Mouse (Mus musculus) CH12.LX (cell line): ENCODE results near the gene D630036H23Rik. TPM values are rescaled to one million over a fixed set of nuclear protein-coding genes. Genes with fewer than 3 reads are reported as not detected.

Experiments
- DNase-seq: peaks from one replicate; pipeline ENCODE4 v3.0.0-alpha.2; 2013; ENCODE audit errors: extremely low read depth
- H3K27ac ChIP-seq: 2 replicates; pipeline ENCODE4 v1.5.1; 2012; ENCODE audit warnings: low read depth, mild to moderate bottlenecking, control low read depth, moderate library complexity; ENCODE audit not compliant: insufficient read depth
- H3K27me3 ChIP-seq: replicated peaks from 2 replicates; pipeline ENCODE3; 2012; ENCODE audit warnings: inconsistent platforms
- H3K36me3 ChIP-seq, 2 experiments: replicated peaks in 1 of 2; 2 replicates each; pipeline versions ENCODE3 to v1.6.1; 2012; ENCODE audit warnings: inconsistent platforms in 1 of 2, low read length in 1 of 2, mild to moderate bottlenecking in 1 of 2, mixed read lengths in 1 of 2, moderate library complexity in 1 of 2; ENCODE audit not compliant: control insufficient read depth in 1 of 2, insufficient read depth in 1 of 2
- H3K4me1 ChIP-seq, 2 experiments: 2 replicates each; pipeline ENCODE4 v1.6.1; 2012; ENCODE audit warnings: inconsistent platforms in 1 of 2, moderate library complexity in 1 of 2; ENCODE audit not compliant: insufficient read depth in 2 of 2, control insufficient read depth in 1 of 2
- H3K4me2 ChIP-seq: 2 replicates; pipeline ENCODE4 v1.6.1; 2012; ENCODE audit warnings: low read depth, mild to moderate bottlenecking, control low read depth; ENCODE audit not compliant: poor library complexity, insufficient read depth, severe bottlenecking
- H3K4me3 ChIP-seq, 3 experiments: fragments of 150-350 bp in 1 of 3; sonication (generic) in 1 of 3; replicated peaks in 1 of 3; 2 replicates each; pipeline versions ENCODE3 to v1.5.1; 2011 to 2012; ENCODE audit warnings: low read depth in 2 of 3, low read length in 2 of 3, mild to moderate bottlenecking in 2 of 3, moderate library complexity in 2 of 3, control low read depth in 1 of 3, improper control_type of control experiment in 1 of 3, inconsistent platforms in 1 of 3, mixed read lengths in 1 of 3; ENCODE audit not compliant: poor library complexity in 1 of 3
- H3K79me2 ChIP-seq: replicated peaks from 2 replicates; pipeline ENCODE4 v1.6.1; 2012; ENCODE audit warnings: mild to moderate bottlenecking, moderate library complexity; ENCODE audit not compliant: control insufficient read depth, poor library complexity, insufficient read depth, severe bottlenecking; ENCODE audit errors: extremely low read depth
- H3K9ac ChIP-seq: 2 replicates; pipeline ENCODE4 v1.6.1; 2012; ENCODE audit warnings: low read depth, mild to moderate bottlenecking, control low read depth, moderate library complexity; ENCODE audit not compliant: insufficient read depth
- H3K9me3 ChIP-seq: replicated peaks from 2 replicates; pipeline ENCODE3; 2012; ENCODE audit warnings: low read length, inconsistent platforms, mixed read lengths
- BHLHE40 ChIP-seq: IDR thresholded peaks from 2 replicates; pipeline ENCODE4 v1.6.1; 2011; ENCODE audit warnings: mild to moderate bottlenecking, low read depth, low read length, improper control_type of control experiment
- CHD1 ChIP-seq: IDR thresholded peaks from 2 replicates; pipeline ENCODE4 v1.6.1; 2012; ENCODE audit warnings: low read depth, low read length, improper control_type of control experiment, inconsistent platforms
- CHD2 ChIP-seq: IDR thresholded peaks from 2 replicates; pipeline ENCODE4 v1.6.1; 2011; ENCODE audit warnings: low read length, improper control_type of control experiment
- CTCF ChIP-seq, 2 experiments: IDR thresholded peaks in 1 of 2; conservative IDR thresholded peaks in 1 of 2; 2 replicates each; pipeline ENCODE4 v1.5.1; 2011 to 2012; ENCODE audit warnings: low read depth in 2 of 2, low read length in 2 of 2, improper control_type of control experiment in 1 of 2, inconsistent platforms in 1 of 2, mild to moderate bottlenecking in 1 of 2, moderate library complexity in 1 of 2
- E2F4 ChIP-seq: IDR thresholded peaks from 2 replicates; pipeline ENCODE4 v1.6.1; 2011; ENCODE audit warnings: low read depth, low read length, improper control_type of control experiment; ENCODE audit not compliant: insufficient replicate concordance
- ELF1 ChIP-seq: IDR thresholded peaks from 2 replicates; pipeline ENCODE4 v1.6.1; 2014; ENCODE audit warnings: low read depth, mild to moderate bottlenecking, inconsistent platforms, low read length, improper control_type of control experiment
- EP300 ChIP-seq: IDR thresholded peaks from 2 replicates; pipeline ENCODE4 v1.6.1; 2011; ENCODE audit warnings: low read length, improper control_type of control experiment
- ETS1 ChIP-seq: conservative IDR thresholded peaks from 2 replicates; pipeline ENCODE4 v1.6.1; 2012; ENCODE audit warnings: low read depth, mild to moderate bottlenecking, inconsistent platforms, low read length, improper control_type of control experiment, moderate library complexity
- GABPA ChIP-seq: IDR thresholded peaks from 2 replicates; pipeline ENCODE4 v1.6.1; 2012; ENCODE audit warnings: low read depth, low read length, improper control_type of control experiment, inconsistent platforms; ENCODE audit not compliant: insufficient replicate concordance
- HCFC1 ChIP-seq: IDR thresholded peaks from 2 replicates; pipeline ENCODE4 v1.6.1; 2012; ENCODE audit warnings: low read depth, mild to moderate bottlenecking, inconsistent platforms, low read length, improper control_type of control experiment
- IRF4 ChIP-seq: IDR thresholded peaks from 2 replicates; pipeline ENCODE4 v1.6.1; 2014; ENCODE audit warnings: low read depth, mild to moderate bottlenecking, inconsistent platforms, low read length, improper control_type of control experiment
- JUN ChIP-seq: IDR thresholded peaks from 2 replicates; pipeline ENCODE4 v1.6.1; 2011; ENCODE audit warnings: low read depth, mild to moderate bottlenecking, low read length, improper control_type of control experiment, moderate library complexity; ENCODE audit not compliant: insufficient read depth
- JUND ChIP-seq: conservative IDR thresholded peaks from 2 replicates; pipeline ENCODE4 v1.6.1; 2011; ENCODE audit warnings: low read depth, low read length, improper control_type of control experiment
- KAT2A ChIP-seq: IDR thresholded peaks from 2 replicates; pipeline ENCODE4 v1.6.1; 2012; ENCODE audit warnings: low read length, improper control_type of control experiment, inconsistent platforms; ENCODE audit not compliant: insufficient replicate concordance
- MAFK ChIP-seq: IDR thresholded peaks from 2 replicates; pipeline ENCODE4 v1.6.1; 2011; ENCODE audit warnings: low read length, improper control_type of control experiment; ENCODE audit not compliant: insufficient replicate concordance
- MAX ChIP-seq: IDR thresholded peaks from 2 replicates; pipeline ENCODE4 v1.6.1; 2011; ENCODE audit warnings: low read length, improper control_type of control experiment
- MAZ ChIP-seq: IDR thresholded peaks from 2 replicates; pipeline ENCODE4 v1.6.1; 2012; ENCODE audit warnings: low read depth, mild to moderate bottlenecking, inconsistent platforms, low read length, improper control_type of control experiment, moderate library complexity
- MEF2A ChIP-seq: IDR thresholded peaks from 2 replicates; pipeline ENCODE4 v1.6.1; 2014; ENCODE audit warnings: low read depth, mild to moderate bottlenecking, inconsistent platforms, low read length, improper control_type of control experiment, borderline replicate concordance
- MXI1 ChIP-seq: IDR thresholded peaks from 2 replicates; pipeline ENCODE4 v1.6.1; 2011; ENCODE audit warnings: mild to moderate bottlenecking, low read depth, low read length, improper control_type of control experiment
- MYC ChIP-seq: IDR thresholded peaks from 2 replicates; pipeline ENCODE4 v1.6.1; 2011; ENCODE audit warnings: low read depth, mild to moderate bottlenecking, improper control_type of control experiment, low read length
- NELFE ChIP-seq: IDR thresholded peaks from 2 replicates; pipeline ENCODE4 v1.6.1; 2011; ENCODE audit warnings: low read depth, low read length, improper control_type of control experiment
- NRF1 ChIP-seq: IDR thresholded peaks from 2 replicates; pipeline ENCODE4 v1.6.1; 2014; ENCODE audit warnings: low read depth, mild to moderate bottlenecking, inconsistent platforms, low read length, improper control_type of control experiment, moderate library complexity
- PAX5 ChIP-seq: IDR thresholded peaks from 2 replicates; pipeline ENCODE4 v1.6.1; 2012; ENCODE audit warnings: low read length, inconsistent platforms, mixed read lengths
- POLR2A ChIP-seq: IDR thresholded peaks from 2 replicates; pipeline ENCODE4 v1.6.1; 2011; ENCODE audit warnings: low read depth, mild to moderate bottlenecking, improper control_type of control experiment, low read length
- POLR2AphosphoS2 ChIP-seq: IDR thresholded peaks from 2 replicates; pipeline ENCODE4 v1.6.1; 2011; ENCODE audit warnings: low read depth, low read length, improper control_type of control experiment
- RAD21 ChIP-seq: IDR thresholded peaks from 2 replicates; pipeline ENCODE4 v1.6.1; 2011; ENCODE audit warnings: low read depth, mild to moderate bottlenecking, low read length, improper control_type of control experiment, moderate library complexity
- RCOR1 ChIP-seq: conservative IDR thresholded peaks from 2 replicates; pipeline ENCODE4 v1.6.1; 2012; ENCODE audit warnings: low read depth, mild to moderate bottlenecking, inconsistent platforms, low read length, improper control_type of control experiment
- SIN3A ChIP-seq: IDR thresholded peaks from 2 replicates; pipeline ENCODE4 v1.6.1; 2012; ENCODE audit warnings: low read length, improper control_type of control experiment, inconsistent platforms
- SMC3 ChIP-seq: IDR thresholded peaks from 2 replicates; pipeline ENCODE4 v1.6.1; 2011; ENCODE audit warnings: low read depth, low read length, improper control_type of control experiment
- TBP ChIP-seq: conservative IDR thresholded peaks from 2 replicates; pipeline ENCODE4 v1.6.1; 2011; ENCODE audit warnings: low read depth, low read length, improper control_type of control experiment
- TCF12 ChIP-seq: IDR thresholded peaks from 2 replicates; pipeline ENCODE4 v1.6.1; 2014; ENCODE audit warnings: low read depth, mild to moderate bottlenecking, inconsistent platforms, low read length, improper control_type of control experiment
- UBTF ChIP-seq: IDR thresholded peaks from 2 replicates; pipeline ENCODE4 v1.6.1; 2012; ENCODE audit warnings: low read depth, mild to moderate bottlenecking, inconsistent platforms, low read length, improper control_type of control experiment, moderate library complexity
- USF1 ChIP-seq: IDR thresholded peaks from 2 replicates; pipeline ENCODE4 v1.6.1; 2014; ENCODE audit warnings: low read depth, mild to moderate bottlenecking, inconsistent platforms, low read length, improper control_type of control experiment
- USF2 ChIP-seq: conservative IDR thresholded peaks from 2 replicates; pipeline ENCODE4 v1.6.1; 2011; ENCODE audit warnings: low read depth, low read length, improper control_type of control experiment
- ZC3H11A ChIP-seq: IDR thresholded peaks from 2 replicates; pipeline ENCODE4 v1.6.1; 2012; ENCODE audit warnings: low read depth, mild to moderate bottlenecking, inconsistent platforms, low read length, improper control_type of control experiment
- ZKSCAN1 ChIP-seq: IDR thresholded peaks from 2 replicates; pipeline ENCODE4 v1.6.1; 2012; ENCODE audit warnings: low read depth, inconsistent platforms, low read length, improper control_type of control experiment, borderline replicate concordance
- ZMIZ1 ChIP-seq: IDR thresholded peaks from 2 replicates; pipeline ENCODE4 v1.6.1; 2012; ENCODE audit warnings: low read depth, mild to moderate bottlenecking, inconsistent platforms, low read length, improper control_type of control experiment
- ZNF384 ChIP-seq: IDR thresholded peaks from 2 replicates; pipeline ENCODE4 v1.6.1; 2012; ENCODE audit warnings: low read depth, low read length, improper control_type of control experiment, inconsistent platforms
- dilution Hi-C: fragments of 300-500 bp; cut with MboI; formaldehyde crosslinking; loops from 2 replicates; pipeline ENCODE4 v1.14.3; 2020; ENCODE audit warnings: low sequenced_read_pairs; ENCODE audit not compliant: extremely low pct_unique_long_range_greater_than_20kb, extremely low pct_ligation_motif_present
- in situ Hi-C: fragments of 300-500 bp; cut with MboI; formaldehyde crosslinking; loops from 3 replicates; pipeline ENCODE4 v1.14.3; 2019; ENCODE audit warnings: low sequenced_read_pairs, low pct_ligation_motif_present, low pct_unique_long_range_greater_than_20kb, mixed read lengths
- polyA plus RNA-seq: library from polyadenylated mRNA; unstranded; fragments of >175 nt; gene quantifications from 2 replicates; pipeline ENCODE4 v1.2.1, GENCODE M21; 2012; ENCODE audit warnings: low read depth; ENCODE audit not compliant: insufficient read length
- total RNA-seq, 2 experiments: library from RNA; depleted of rRNA; stranded (reverse); fragments of 300-350 nt in 1 of 2; fragments of >200 nt in 1 of 2; gene quantifications; 2 replicates each; pipeline ENCODE4 v1.2.3; 2012 to 2014

Gene D630036H23Rik
- total RNA-seq (2012; rRNA removed) (0.25 and 0.34 TPM in 2 replicates), total RNA-seq (2014; rRNA removed) (0.63 TPM in 1 of 2 replicates, not detected in the other), polyA plus RNA-seq (0.27 TPM in 1 of 2 replicates, not detected in the other)

DNA sequence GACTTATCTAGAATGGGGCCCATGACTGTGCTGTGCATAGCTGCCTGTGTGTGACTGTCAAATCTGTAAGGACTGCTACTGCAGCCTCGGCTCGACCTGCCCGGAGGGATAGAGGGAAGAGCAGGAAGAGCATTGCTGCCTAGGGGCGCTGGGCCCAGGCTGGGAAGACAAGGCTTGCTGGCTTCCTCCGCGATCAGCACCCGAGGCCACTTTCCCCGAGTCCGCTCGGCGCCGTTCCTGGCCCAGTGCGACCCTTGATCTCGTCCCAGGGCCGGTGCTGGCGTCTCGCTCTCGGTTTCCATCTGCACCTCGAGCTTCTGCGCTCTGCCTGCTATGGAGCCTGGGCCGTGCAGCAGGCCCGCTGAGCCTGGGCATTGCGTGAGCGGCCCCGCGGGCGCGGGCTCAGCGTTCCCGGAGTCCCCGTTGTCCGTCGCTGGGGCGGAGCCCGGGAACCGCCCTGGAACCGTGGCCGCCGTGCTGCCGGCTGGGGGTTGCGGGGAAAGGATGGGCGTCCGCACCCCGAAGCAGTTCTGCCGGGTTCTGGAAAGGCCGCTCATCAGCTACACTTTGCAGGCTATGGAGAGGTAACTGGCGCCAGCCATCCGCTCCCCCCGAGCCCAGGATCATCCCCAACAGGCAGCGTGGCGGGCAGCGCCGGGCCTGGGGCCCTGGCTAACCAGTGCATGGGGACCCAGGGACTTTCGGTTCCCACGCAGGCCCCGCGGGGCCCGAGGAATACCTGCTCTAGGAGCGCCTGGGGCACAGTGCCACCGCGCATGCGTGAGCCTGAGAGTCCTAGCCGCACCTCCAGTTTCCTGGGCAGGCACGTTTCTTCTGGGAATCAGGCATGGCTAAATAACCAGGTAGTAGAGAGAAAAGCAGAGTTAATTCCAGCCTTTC lies at the start of gene D630036H23Rik, which contains the start of gene Ispd:
Gene D630036H23Rik, minus strand, starts transcription at position 741 of the 900 bp plus-strand sequence.
Gene Ispd, plus strand, starts transcription at position 10 of the 900 bp plus-strand sequence.
- H3K79me2 ChIP-seq: no peaks in the 10 kb centered on the region
- dilution Hi-C loops (no loop called here), in situ Hi-C loops (no loop called here)
- H3K4me1 ChIP-seq: peaks cover 5 to 18% of the 10 kb centered on the region in 2 experiments; a peak in 3 of 4 replicates
- H3K27ac ChIP-seq: 0 out of 2 replicates have a peak within 1 kb of the TSS, but pooled peaks have one; percentile 2
- H3K27me3 ChIP-seq: no peaks in the 10 kb centered on the region
- H3K36me3 ChIP-seq: no peaks in the 10 kb centered on the region
- peak within 1 kb of the TSS; percentile 62 for H3K9ac ChIP-seq
- H3K4me2 ChIP-seq: peak within 1 kb of the TSS; percentile 53
- TF ChIP-seq GABPA (no peak), CHD1 (no peak), MAFK (no peak), MAZ (no peak), ZKSCAN1 (no peak), ELF1 (no peak), TCF12 (peak; percentile 10; the same call in 1 of the 2 replicates), PAX5 (no peak), CHD2 (no peak), MXI1 (0 out of 2 replicates have a peak, but pooled peaks have one; percentile 12), ZC3H11A (no peak), RCOR1 (no peak), JUND (no peak), RAD21 (no peak), ZNF384 (no peak), MYC (no peak), TBP (no peak), E2F4 (no peak), NELFE (peak; percentile 1; the same call in 1 of the 2 replicates), SIN3A (no peak), MEF2A (no peak), CTCF (conservative IDR thresholded peaks at IDR 0.05 in 1 of 2, IDR thresholded peaks at IDR 0.05 in 1 of 2; ENCODE audit: low read depth in 2 of 2, low read length in 2 of 2) (no peak), JUN (no peak), NRF1 (peak; percentile 97), IRF4 (peak; percentile 16; the same call in 1 of the 2 replicates), SMC3 (no peak), BHLHE40 (peak; percentile 85), ETS1 (no peak), POLR2A (peak; percentile 48; the same call in 1 of the 2 replicates), MAX (peak; percentile 82), USF2 (no peak), ZMIZ1 (no peak), HCFC1 (peak; percentile 47), KAT2A (no peak), UBTF (peak; percentile 100), USF1 (no peak), EP300 (no peak), POLR2AphosphoS2 (no peak)
- no peaks in the 10 kb centered on the region for H3K9me3 ChIP-seq
- H3K4me3 ChIP-seq: peak within 1 kb of the TSS; percentile 49 to 76 (median 69)
- peak; percentile 73 for DNase-seq
